8 mouse cellular contexts compared by ENCODE assay signal in the genomic region with DNA sequence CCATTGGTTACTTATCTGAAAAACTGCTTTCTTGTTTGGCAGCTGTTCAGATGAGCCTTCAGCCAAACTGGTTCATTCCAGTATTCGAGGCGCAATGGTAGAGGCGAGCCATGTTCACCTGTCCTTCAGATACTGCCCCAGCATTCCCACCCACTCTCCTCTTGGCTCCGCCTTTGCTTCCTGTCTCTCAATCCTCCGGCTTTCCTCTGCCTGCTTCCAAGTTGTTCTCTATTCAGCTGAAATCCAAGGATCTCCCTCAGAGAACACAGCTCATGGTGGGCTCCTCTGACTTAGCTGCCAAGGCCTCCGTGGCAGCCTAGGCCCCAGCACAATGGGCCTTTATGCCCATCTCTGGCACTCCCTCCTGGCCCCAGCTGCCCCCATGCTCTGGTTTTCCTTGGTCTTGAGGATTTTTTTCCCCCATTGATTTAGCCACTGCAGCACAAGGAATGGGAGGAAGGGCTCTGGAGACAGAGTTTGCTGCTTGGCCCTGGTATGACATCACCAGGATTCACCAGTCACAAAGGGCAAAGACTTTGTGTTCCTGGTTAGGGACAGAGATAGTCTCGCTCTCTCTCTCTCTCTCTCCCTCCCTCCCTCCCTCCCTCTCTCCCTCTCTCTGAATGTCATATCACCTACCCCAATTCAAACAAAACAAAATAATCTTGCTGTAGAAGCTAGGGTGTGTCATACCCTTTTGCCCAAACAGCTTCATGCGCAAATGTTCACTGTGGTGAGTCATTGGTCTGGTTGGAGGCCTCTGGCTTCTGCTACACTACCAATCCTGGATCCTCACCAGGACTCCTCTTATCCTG.
DNase-seq lines count a peak whose midpoint lies in the region; ATAC-seq lines count a peak whose summit lies in the region.

No protein-coding gene starts in this region.

- H3K36me3 ChIP-seq in midbrain, embryonic 16.5 days (ENCODE audit: control insufficient read depth, insufficient read depth, low read length), result no peaks in the 10 kb centered on the region
- no peaks in the 10 kb centered on the region for H3K36me3 ChIP-seq in limb, embryonic 10.5 days

- H3K4me3 ChIP-seq in midbrain, embryonic 16.5 days (ENCODE audit: low read depth, low read length), result no peak overlapping the region
- H3K4me3 ChIP-seq in limb, embryonic 10.5 days, result no peak overlapping the region

- no peak overlapping the region for H3K4me2 ChIP-seq in midbrain, embryonic 16.5 days (ENCODE audit: low read length)

- peak; percentile 44 to 48 for DNase-seq in cerebellum, postnatal 14 days
- no peak for DNase-seq in cerebellum, adult 8-10 months
- peak; percentile 38 for DNase-seq in retina, postnatal 1 day
- DNase-seq in retina, embryonic 14.5 days (ENCODE audit: low spot score), result no peak
- DNase-seq in kidney, adult 8-10 months, result peak; percentile 26 to 44
- DNase-seq in limb, embryonic 10.5 days (ENCODE audit: low spot score), result no peak
- no peak for DNase-seq in spleen, postnatal 10 days (ENCODE audit: low spot score in 2 of 2)

- WGBS in midbrain, embryonic 16.5 days, result 74% methylated on average over 8 of the region's 8 CpGs
- WGBS in limb, embryonic 10.5 days, result 89% methylated on average over 8 of the region's 8 CpGs

- no peak overlapping the region for H3K9ac ChIP-seq in midbrain, embryonic 16.5 days (ENCODE audit: low read depth, low read length)

- H3K27me3 ChIP-seq in midbrain, embryonic 16.5 days (ENCODE audit: control insufficient read depth, insufficient read depth, low read depth, low read length), result no peaks in the 10 kb centered on the region
- no peaks in the 10 kb centered on the region for H3K27me3 ChIP-seq in limb, embryonic 10.5 days (ENCODE audit: low read depth, poor library complexity, severe bottlenecking)

- ATAC-seq in midbrain, embryonic 16.5 days, result peak; percentile 84

- no peaks in the 10 kb centered on the region for H3K9me3 ChIP-seq in midbrain, embryonic 16.5 days (replicated peaks; ENCODE audit: control insufficient read depth, low read length, poor library complexity, severe bottlenecking)
- no peaks in the 10 kb centered on the region for H3K9me3 ChIP-seq in limb, embryonic 10.5 days (replicated peaks)

- peak overlapping the region; percentile 56; the same call in 1 of the 2 replicates for H3K27ac ChIP-seq in midbrain, embryonic 16.5 days (ENCODE audit: low read length)
- H3K27ac ChIP-seq in limb, embryonic 10.5 days, result no peak overlapping the region

- H3K4me1 ChIP-seq in midbrain, embryonic 16.5 days (ENCODE audit: control insufficient read depth, insufficient read depth, low read length), result no peaks in the 10 kb centered on the region; the same call in 1 of the 2 replicates
- peaks cover 3% of the 10 kb centered on the region for H3K4me1 ChIP-seq in limb, embryonic 10.5 days

Comparison
In these comparisons a context has a peak if more than half of its experiments do, and no peak if none do; other contexts are left out.
1. DNase-seq: peak in cerebellum, postnatal 14 days (2 of 2), retina, postnatal 1 day (single experiment) and kidney, adult 8-10 months (2 of 2); none in cerebellum, adult 8-10 months (single experiment), retina, embryonic 14.5 days (single experiment), limb, embryonic 10.5 days (single experiment) and spleen, postnatal 10 days (0 of 2).